Mouse (Mus musculus) liver, embryonic 14.5 days (tissue): ENCODE measurements at regions not wholly inside any gene's neighbourhood (a gene's known extent, or its start where the extent isn't known, plus 50 kb on each side); places are given as distances from the start of the nearest gene placed in this dataset.

Experiments
- ATAC-seq: fragments of 200-750 bp; cut with Nextera tagmentation; 2 replicates; pipeline ENCODE4 v1.8.0; 2017; ENCODE audit warnings: moderate number of reproducible peaks, mild to moderate bottlenecking, moderate library complexity; ENCODE audit not compliant: insufficient read depth
- DNase-seq, 3 experiments: peaks; one replicate each; pipeline ENCODE4 v3.0.0-alpha.2; 2012 to 2013; ENCODE audit warnings: low read depth in 3 of 3, low spot score in 3 of 3
- H3K27ac ChIP-seq: fragments of 300-500 bp; sonication (generic); 2 replicates; pipeline ENCODE4 v1.5.1; 2014; ENCODE audit warnings: moderate library complexity, mild to moderate bottlenecking, control low read depth, inconsistent platforms
- H3K27me3 ChIP-seq: fragments of 300-500 bp; sonication (generic); 2 replicates; pipeline ENCODE4 v1.6.1; 2014; ENCODE audit warnings: mild to moderate bottlenecking, low read length, moderate library complexity; ENCODE audit not compliant: control insufficient read depth, insufficient read depth
- H3K36me3 ChIP-seq: fragments of 300-500 bp; sonication (generic); replicated peaks from 2 replicates; pipeline ENCODE4 v1.6.1; 2014; ENCODE audit warnings: low read depth; ENCODE audit not compliant: control insufficient read depth, insufficient read depth
- H3K4me1 ChIP-seq, 2 experiments: fragments of 200-500 bp in 1 of 2; fragments of 300-500 bp in 1 of 2; sonication (generic) in 1 of 2; replicated peaks; 2 replicates each; pipeline ENCODE4 v1.6.1; 2012 to 2014; ENCODE audit warnings: antibody characterized with exemption in 1 of 2, inconsistent platforms in 1 of 2, low read length in 1 of 2; ENCODE audit not compliant: control insufficient read depth in 2 of 2, insufficient read depth in 2 of 2
- H3K4me2 ChIP-seq: fragments of 300-500 bp; sonication (generic); 2 replicates; pipeline ENCODE4 v1.6.1; 2014; ENCODE audit warnings: low read depth, mild to moderate bottlenecking, control low read depth, moderate library complexity
- H3K4me3 ChIP-seq, 2 experiments: fragments of 200-500 bp in 1 of 2; fragments of 300-500 bp in 1 of 2; sonication (generic) in 1 of 2; 2 replicates each; pipeline ENCODE4 v1.5.1; 2012 to 2014; ENCODE audit warnings: low read depth in 2 of 2, low read length in 2 of 2, mild to moderate bottlenecking in 2 of 2, control low read depth in 1 of 2, inconsistent platforms in 1 of 2, moderate library complexity in 1 of 2; ENCODE audit not compliant: insufficient read depth in 1 of 2
- H3K9ac ChIP-seq: fragments of 300-500 bp; sonication (generic); replicated peaks from 2 replicates; pipeline ENCODE4 v1.6.1; 2014; ENCODE audit warnings: mild to moderate bottlenecking, control low read depth, moderate library complexity
- H3K9me3 ChIP-seq: fragments of 300-500 bp; sonication (generic); 2 replicates; pipeline ENCODE4 v1.6.1; 2016; ENCODE audit warnings: low read length, mixed read lengths; ENCODE audit not compliant: control insufficient read depth
- CTCF ChIP-seq: IDR thresholded peaks from 2 replicates; pipeline ENCODE4 v1.5.1; 2016; ENCODE audit warnings: antibody characterized with exemption, low read depth, control low read depth
- EP300 ChIP-seq: IDR thresholded peaks from 2 replicates; pipeline ENCODE4 v1.6.1; 2016; ENCODE audit warnings: antibody characterized with exemption, low read depth
- WGBS: fragments of 180-500 bp; shearing (Covaris S2); extraction: QIAGEN DNeasy Blood & Tissue Kit; methylation state at CpG from one replicate; pipeline ENCODE4 v1.1.7; 2014; ENCODE audit not compliant: insufficient replicate concordance; 5-methylcytosine and 5-hydroxymethylcytosine counted together

- Histone ChIP-seq H3K36me3 (no peaks in the 10 kb centered on the region), H3K4me2 (no peak overlapping the region), H3K27me3 (no peaks in the 10 kb centered on the region), H3K9ac (no peak overlapping the region), H3K4me1 (no peaks in the 10 kb centered on the region), H3K27ac (no peak overlapping the region), H3K9me3 (no peaks in the 10 kb centered on the region), H3K4me3 (no peak overlapping the region)
- ATAC-seq, result no peak
- WGBS, result 60% methylated on average over 6 of the region's 6 CpGs
- no peak for DNase-seq
- TF ChIP-seq CTCF (no peak), EP300 (no peak)
Observed at GRCm38 (mm10) chr1:144085530-144086520, 81.9 kb upstream of the Rgs2 start.

GRCm38 (mm10) chr1:144078972-144079371 lies 75.0 kb upstream of the Rgs2 start:
- WGBS, result 69% methylated on average over 3 of the region's 3 CpGs
- Histone ChIP-seq H3K27ac (no peak overlapping the region), H3K9ac (no peak overlapping the region), H3K4me1 (no peaks in the 10 kb centered on the region), H3K36me3 (no peaks in the 10 kb centered on the region), H3K27me3 (no peaks in the 10 kb centered on the region), H3K9me3 (no peaks in the 10 kb centered on the region), H3K4me2 (no peak overlapping the region), H3K4me3 (no peak overlapping the region)
- TF ChIP-seq CTCF, result no peak
- TF ChIP-seq EP300, result no peak
- ATAC-seq (no peak), DNase-seq (no peak)

- Histone ChIP-seq H3K4me2 (no peak overlapping the region), H3K4me1 (no peaks in the 10 kb centered on the region), H3K27ac (no peak overlapping the region), H3K4me3 (no peak overlapping the region), H3K9me3 (no peaks in the 10 kb centered on the region), H3K27me3 (no peaks in the 10 kb centered on the region), H3K9ac (no peak overlapping the region), H3K36me3 (no peaks in the 10 kb centered on the region)
- 55% methylated on average over 1 of the region's 1 CpGs for WGBS
- ATAC-seq (no peak), DNase-seq (no peak)
- no peak for TF ChIP-seq CTCF
- TF ChIP-seq EP300, result no peak
Observed at GRCm38 (mm10) chr1:144078446-144078845, 74.5 kb upstream of the Rgs2 start.

GRCm38 (mm10) chr1:144075991-144076390 lies 72.0 kb upstream of the Rgs2 start:
- DNase-seq (peak in 2 of 3 experiments; percentile 2 to 4), ATAC-seq (no peak)
- Histone ChIP-seq H3K27ac (no peak overlapping the region), H3K27me3 (no peaks in the 10 kb centered on the region), H3K4me3 (no peak overlapping the region), H3K9me3 (no peaks in the 10 kb centered on the region), H3K4me1 (no peaks in the 10 kb centered on the region), H3K9ac (no peak overlapping the region), H3K36me3 (no peaks in the 10 kb centered on the region), H3K4me2 (no peak overlapping the region)
- TF ChIP-seq EP300, result no peak
- no peak for TF ChIP-seq CTCF
- WGBS, result 23% methylated on average over 4 of the region's 4 CpGs

GRCm38 (mm10) chr1:144061283-144061682 lies 57.3 kb upstream of the Rgs2 start:
- TF ChIP-seq EP300, result no peak
- no peak for TF ChIP-seq CTCF
- Histone ChIP-seq H3K4me3 (no peak overlapping the region), H3K9me3 (no peaks in the 10 kb centered on the region), H3K9ac (no peak overlapping the region), H3K27ac (no peak overlapping the region), H3K4me1 (no peaks in the 10 kb centered on the region), H3K4me2 (no peak overlapping the region), H3K36me3 (no peaks in the 10 kb centered on the region), H3K27me3 (no peaks in the 10 kb centered on the region)
- WGBS, result 73% methylated on average over 3 of the region's 3 CpGs
- no peak for DNase-seq
- no peak for ATAC-seq
